34 mouse cellular contexts compared by ENCODE assay signal in the genomic region with DNA sequence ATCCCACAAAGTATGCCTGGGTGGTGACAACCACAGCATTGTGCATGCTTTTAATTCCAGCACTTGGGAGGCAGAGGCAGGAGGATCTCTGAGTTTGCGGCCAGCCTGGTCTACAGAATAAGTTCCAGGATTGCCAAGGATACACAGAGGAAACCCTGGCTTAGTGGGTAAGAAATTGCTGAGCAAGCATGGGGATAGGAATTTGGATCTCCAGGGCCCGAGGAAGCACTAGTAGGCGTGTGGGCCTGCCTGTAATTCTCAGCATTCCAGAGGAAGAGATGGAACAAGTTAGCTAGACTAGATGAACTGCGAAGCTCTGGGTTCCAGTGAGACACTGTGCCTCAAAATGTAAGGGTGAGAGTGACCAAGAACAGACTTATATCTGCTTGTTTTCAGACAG. TPM values are rescaled to one million over a fixed set of nuclear protein-coding genes. Genes with fewer than 3 reads are reported as not detected.
"Had no signal": no experiment of that assay in that cellular context is flagged by ENCODE, and none has a peak within 500 bp of the region (broad histone marks: within the 10 kb centered on the region; RNA-seq: fewer than 3 reads in every experiment).

No protein-coding gene starts in this region.

- H3K9me3 ChIP-seq: limb, embryonic 10.5 days; limb, embryonic 12.5 days; limb, embryonic 13.5 days; limb, embryonic 15.5 days; liver, embryonic 12.5 days; liver, embryonic 13.5 days; liver, embryonic 15.5 days; lung, embryonic 15.5 days; midbrain, embryonic 12.5 days; midbrain, embryonic 13.5 days; midbrain, embryonic 15.5 days; neural tube, embryonic 12.5 days had no signal

- H3K9ac ChIP-seq: limb, embryonic 12.5 days; limb, embryonic 13.5 days; limb, embryonic 15.5 days; liver, embryonic 12.5 days; liver, embryonic 13.5 days; liver, embryonic 14.5 days; liver, embryonic 15.5 days; liver, postnatal 0 days; lung, embryonic 14.5 days; lung, embryonic 15.5 days; midbrain, embryonic 12.5 days; midbrain, embryonic 13.5 days; midbrain, embryonic 15.5 days; neural tube, embryonic 12.5 days had no signal

- H3K27ac ChIP-seq: limb, embryonic 10.5 days; limb, embryonic 12.5 days; limb, embryonic 13.5 days; limb, embryonic 15.5 days; liver, embryonic 12.5 days; liver, embryonic 13.5 days; liver, embryonic 14.5 days; liver, embryonic 15.5 days; lung, embryonic 15.5 days; macrophage; midbrain, embryonic 10.5 days; midbrain, embryonic 12.5 days; midbrain, embryonic 13.5 days; midbrain, embryonic 15.5 days; neural tube, embryonic 12.5 days had no signal

- H3K4me3 ChIP-seq: limb, embryonic 10.5 days; limb, embryonic 12.5 days; limb, embryonic 13.5 days; limb, embryonic 15.5 days; liver, embryonic 12.5 days; liver, embryonic 13.5 days; liver, embryonic 15.5 days; lung, embryonic 15.5 days; megakaryocyte, embryonic 14.5 days; midbrain, embryonic 10.5 days; midbrain, embryonic 12.5 days; midbrain, embryonic 13.5 days; midbrain, embryonic 15.5 days; myocyte; neural tube, embryonic 12.5 days had no signal

- H3K4me2 ChIP-seq: limb, embryonic 12.5 days; limb, embryonic 13.5 days; limb, embryonic 15.5 days; liver, embryonic 11.5 days; liver, embryonic 12.5 days; liver, embryonic 13.5 days; liver, embryonic 15.5 days; lung, embryonic 14.5 days; lung, embryonic 15.5 days; midbrain, embryonic 11.5 days; midbrain, embryonic 12.5 days; midbrain, embryonic 13.5 days; midbrain, embryonic 15.5 days; neural tube, embryonic 12.5 days had no signal

- H3K36me3 ChIP-seq: limb, embryonic 10.5 days; limb, embryonic 12.5 days; limb, embryonic 13.5 days; limb, embryonic 15.5 days; liver, embryonic 12.5 days; liver, embryonic 13.5 days; liver, embryonic 15.5 days; lung, embryonic 15.5 days; midbrain, embryonic 10.5 days; midbrain, embryonic 12.5 days; midbrain, embryonic 13.5 days; midbrain, embryonic 15.5 days; neural tube, embryonic 12.5 days had no signal

- H3K27me3 ChIP-seq: limb, embryonic 13.5 days; limb, embryonic 15.5 days; liver, embryonic 13.5 days; lung, embryonic 15.5 days; midbrain, embryonic 13.5 days; midbrain, embryonic 15.5 days; neural tube, embryonic 12.5 days had no signal

- H3K4me1 ChIP-seq: liver, embryonic 12.5 days; liver, embryonic 15.5 days; lung, embryonic 15.5 days; midbrain, embryonic 12.5 days; midbrain, embryonic 13.5 days; neural tube, embryonic 12.5 days had no signal

- DNase-seq: left cerebral cortex, postnatal 4 days; liver; liver, embryonic 13.5 days; liver, postnatal 0 days; lung, adult 18-20 months; lung, adult 2 months; lung, embryonic 14.5 days; lung, postnatal 10 days; lung, postnatal 14 days; lung, postnatal 36 days; lung, postnatal 4 days; midbrain, embryonic 14.5 days had no signal

RNA-seq across cellular contexts. Expression of a gene that starts 20.2 kb away (rescaled TPM):
- total RNA-seq: liver, adult 2 months; megakaryocyte progenitor cell, adult 5-6 weeks; megakaryocyte-erythroid progenitor cell, adult 5-6 weeks; monocyte, adult 5-6 weeks had no signal
- polyA plus RNA-seq: liver, adult 2 months; liver, embryonic 14.5 days had no signal
